Mouse (Mus musculus) gastrocnemius, postnatal 14 days (tissue): ENCODE measurements around the gene Gm20388. TPM values are rescaled to one million over a fixed set of nuclear protein-coding genes. Genes with fewer than 3 reads are reported as not detected.

Source experiments
- DNase-seq: peaks from one replicate; pipeline ENCODE4 v3.0.0; 2021; ENCODE audit warnings: mixed read lengths
- intact Hi-C: fragments of 180-260 bp; cut with DNase I; formaldehyde crosslinking; loops from one replicate; pipeline ENCODE4 v1.15.1; 2025; ENCODE audit warnings: low total_unique reads
- total RNA-seq, 2 experiments: library from RNA; stranded (reverse); gene quantifications; 2 replicates each; pipeline ENCODE4 v1.2.3; 2021

Gene Gm20388
- total RNA-seq, 2 experiments from 2014 or later = 5.6 to 6.0 TPM

DNA sequence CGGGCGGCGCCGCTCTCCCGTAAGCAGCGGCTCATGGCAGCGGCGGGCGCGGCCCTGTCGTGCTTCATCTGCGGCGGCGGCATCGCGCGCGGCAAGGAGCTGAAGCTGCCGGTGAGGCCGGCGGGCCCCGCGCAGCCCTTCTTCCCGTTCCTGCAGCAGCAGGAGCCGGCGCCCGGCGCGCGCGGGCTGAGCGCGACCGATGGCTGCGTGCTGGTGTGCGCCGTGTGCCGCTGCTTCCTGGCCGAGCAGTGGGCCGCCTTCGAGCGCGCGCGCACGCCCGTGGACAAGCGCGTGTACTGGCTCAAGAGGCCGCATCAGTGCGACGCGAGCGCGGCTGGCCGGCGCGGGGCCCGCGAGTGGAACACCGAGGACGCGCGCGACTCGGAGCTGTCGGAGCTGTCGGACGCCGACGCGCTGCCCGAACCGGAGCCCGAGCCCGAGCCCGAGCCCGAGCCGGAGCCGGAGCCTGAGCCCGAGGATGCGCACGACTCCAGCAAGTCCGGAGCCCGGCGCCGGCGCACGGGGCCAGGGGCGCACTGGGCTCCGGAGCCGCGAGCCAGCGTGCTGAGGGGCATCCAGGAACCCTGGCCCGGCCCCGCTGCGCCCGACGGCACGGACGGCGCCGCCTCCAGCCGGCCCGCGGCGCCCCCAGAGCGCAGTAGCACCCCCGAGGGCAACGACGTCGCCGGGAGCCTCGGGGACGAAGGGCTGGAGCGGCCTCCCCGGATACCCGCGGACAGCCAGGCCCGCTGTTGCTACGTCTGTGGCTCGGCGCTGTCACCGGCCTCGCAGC lies 318.3 kb downstream of the Gm20388 start:
- DNase-seq = no peak
- intact Hi-C loops = no loop called here

DNA sequence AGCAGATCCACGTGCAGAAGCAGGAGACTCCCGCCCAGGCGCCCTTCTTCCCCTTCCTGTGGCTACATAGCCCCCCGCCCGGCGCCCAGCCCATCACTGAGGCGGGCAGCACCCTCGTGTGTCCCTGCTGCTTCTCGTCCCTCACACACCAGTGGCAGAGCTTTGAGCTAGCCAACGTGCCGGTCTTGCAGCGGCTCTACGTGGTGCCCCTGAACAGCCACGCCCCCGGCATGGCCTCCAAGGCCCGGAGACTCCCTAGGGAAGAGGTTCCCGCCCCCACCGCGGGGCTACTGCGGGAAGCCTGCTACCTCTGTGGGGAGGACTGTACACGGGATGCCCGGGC lies 318.9 kb downstream of the Gm20388 start:
- intact Hi-C loops = no loop called here
- no peak for DNase-seq

DNA sequence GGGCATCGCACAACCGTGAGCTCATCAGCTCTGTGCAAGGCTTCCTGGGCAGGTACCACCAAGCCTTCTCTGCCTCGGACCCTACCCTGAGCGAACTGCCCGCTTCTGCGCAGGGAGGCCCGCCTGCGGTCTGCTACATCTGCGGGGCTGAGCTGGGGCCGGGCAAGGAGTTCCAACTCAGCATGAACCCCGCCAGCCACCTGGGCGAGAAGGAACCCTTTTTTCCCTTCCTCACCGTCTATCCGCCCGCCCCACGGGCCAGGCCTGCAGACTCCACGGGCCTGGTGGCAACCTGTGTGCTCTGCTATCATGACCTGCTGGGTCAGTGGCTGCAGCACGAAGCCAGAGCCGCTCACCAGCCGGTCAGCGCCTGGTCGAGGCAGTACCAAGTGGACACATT lies 319.4 kb downstream of the Gm20388 start:
- intact Hi-C loops = no loop called here

DNA sequence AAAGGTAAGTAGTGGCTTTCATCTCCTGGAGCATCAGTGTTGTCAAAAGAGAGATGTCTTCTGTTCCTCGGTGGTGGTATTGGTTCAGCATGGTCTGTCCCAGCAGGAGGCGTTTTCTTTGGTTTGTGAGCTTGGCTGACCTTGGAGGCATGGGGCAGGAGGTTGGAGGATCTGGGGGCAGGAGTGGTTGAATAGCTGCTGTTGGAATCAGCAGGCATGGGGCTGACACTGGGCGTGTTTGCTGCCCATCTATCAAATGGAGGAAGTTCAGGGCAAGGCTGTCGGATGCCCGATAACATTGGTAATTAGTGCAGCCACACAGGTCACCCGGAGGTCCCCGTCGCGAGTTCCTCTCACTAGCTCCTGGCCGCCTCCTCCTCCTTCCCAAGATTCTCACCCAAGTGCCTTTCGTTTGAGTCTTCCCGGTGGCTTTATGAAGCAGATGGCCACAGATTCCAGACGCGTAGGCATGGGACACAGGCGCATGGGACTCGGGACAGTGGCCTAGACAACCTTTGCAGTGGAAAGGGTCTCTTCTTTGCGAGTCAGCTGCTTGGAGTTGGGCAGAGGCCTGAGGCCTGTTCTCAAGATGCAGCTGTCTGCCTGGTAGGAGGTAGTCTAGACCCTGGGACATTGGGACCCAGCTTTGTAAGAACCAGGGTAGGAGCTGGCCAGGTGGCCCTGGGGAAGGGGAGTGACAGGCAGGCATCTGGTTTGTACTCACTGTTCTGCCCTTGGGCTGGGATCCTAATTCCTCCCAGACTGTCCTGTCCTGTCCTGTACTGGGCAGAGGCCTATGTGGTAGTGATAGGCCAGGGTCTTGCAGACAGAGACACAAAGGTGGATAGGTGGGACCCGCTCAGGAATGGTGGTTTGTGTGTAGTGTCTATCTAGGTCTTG lies 320.3 kb downstream of the Gm20388 start:
- DNase-seq = no peak
- intact Hi-C loops = no loop called here

More for the DNA sequence above, 319.4 kb downstream of the Gm20388 start:
- DNase-seq = no peak

DNA sequence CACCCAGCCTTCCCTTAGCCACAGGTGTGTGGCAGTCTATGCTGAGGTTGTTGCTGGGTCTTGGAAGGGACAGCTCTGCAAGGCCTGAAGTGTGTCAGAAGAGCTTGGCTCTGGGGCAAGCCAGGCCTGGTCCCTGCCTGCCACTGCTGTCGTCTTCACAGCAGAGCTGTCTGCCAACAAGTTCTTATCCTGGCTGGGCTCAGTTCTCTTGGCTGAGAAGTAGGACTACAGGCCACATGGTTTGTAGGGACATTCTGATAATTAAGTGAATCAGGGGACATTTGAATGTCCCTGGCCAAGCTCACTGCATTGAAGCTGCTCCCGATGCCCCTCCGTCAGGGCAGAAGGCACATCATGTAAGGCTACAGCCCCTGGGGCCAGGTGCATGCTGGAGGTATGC lies 321.2 kb downstream of the Gm20388 start:
- intact Hi-C loops = no loop called here

DNA sequence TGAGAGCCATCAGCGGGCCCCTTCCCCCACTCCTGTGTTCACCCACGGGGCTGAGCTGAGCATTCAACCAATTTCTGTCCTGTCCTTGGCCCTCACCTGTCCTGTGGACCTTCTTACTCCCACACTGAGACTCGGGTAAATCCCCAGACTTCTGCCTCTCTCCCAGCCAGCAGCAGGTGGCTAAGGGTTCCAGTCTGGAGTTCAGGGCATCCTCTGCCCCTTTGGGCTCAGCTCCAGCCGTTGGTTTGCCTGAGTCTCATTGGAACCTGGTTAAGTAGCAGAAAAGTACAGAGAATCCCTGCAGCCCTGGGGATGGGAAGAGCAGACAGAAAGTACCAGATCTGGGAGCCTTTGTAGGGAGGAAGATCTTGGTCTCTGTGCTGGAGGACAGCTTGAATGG lies 321.8 kb downstream of the Gm20388 start:
- intact Hi-C loops = no loop called here
- DNase-seq = no peak

More for the DNA sequence above, 321.2 kb downstream of the Gm20388 start:
- DNase-seq = no peak

DNA sequence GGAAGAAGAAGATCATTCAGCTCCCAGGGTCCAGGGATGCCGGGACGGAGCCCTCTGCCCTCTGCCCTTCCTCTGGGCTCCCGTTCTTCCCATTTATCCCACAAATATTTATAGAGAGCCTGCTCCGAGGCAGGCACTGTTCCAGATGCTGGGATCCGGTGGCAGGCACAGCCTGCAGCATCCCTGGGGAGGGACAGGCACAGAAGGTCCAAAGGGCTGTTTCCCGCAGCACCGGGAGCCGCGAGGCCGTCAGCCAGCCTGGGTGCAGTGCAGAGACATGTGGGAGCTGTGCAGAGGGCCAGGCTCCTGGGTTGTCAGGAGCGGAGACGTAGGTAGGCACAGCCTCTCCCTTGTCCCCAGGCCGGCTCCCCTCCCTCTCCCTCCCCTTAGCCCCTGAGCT lies 322.3 kb downstream of the Gm20388 start:
- intact Hi-C loops = no loop called here
- DNase-seq = no peak

DNA sequence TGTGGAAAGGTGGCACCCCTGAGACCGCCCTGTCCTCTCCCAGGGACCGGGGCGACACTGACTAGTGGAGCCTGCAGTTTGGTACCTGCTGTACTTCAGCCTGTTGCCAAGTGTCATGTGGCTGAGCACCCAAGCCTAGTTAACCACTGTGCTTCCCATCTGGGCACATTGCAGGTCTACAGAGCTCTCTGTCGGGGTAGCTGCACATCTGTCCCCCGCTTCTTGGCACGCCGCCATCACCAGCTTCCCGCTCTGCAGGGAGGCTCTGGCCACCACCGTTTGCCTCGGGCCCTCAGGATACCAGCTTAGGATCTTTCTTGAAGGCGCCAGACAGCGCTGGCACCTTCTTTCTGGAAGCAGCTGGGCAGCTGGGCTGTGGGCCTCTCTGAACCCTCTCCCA lies 323.8 kb downstream of the Gm20388 start:
- intact Hi-C loops = no loop called here
- DNase-seq = no peak

DNA sequence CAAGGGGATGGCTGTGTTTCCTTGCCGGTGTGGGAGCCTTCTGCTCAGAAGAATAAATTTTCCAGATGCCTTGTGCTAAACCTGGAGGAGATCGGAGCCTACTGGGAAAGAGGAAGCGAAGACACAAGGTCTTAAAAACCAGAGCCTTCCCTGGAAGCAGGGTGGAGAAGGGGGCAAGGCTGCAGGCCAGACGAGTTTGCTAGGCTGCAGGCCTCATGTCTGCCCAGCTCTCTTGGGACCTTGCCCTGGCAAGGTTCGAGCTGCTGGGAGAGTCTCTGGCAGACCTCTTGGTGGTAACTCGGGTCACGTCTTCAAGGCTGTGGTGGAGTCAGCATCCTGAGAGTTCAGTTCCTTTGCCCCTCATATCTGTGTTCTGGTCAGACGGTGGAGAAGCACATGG lies 324.2 kb downstream of the Gm20388 start:
- no peak for DNase-seq
- intact Hi-C loops = no loop called here

DNA sequence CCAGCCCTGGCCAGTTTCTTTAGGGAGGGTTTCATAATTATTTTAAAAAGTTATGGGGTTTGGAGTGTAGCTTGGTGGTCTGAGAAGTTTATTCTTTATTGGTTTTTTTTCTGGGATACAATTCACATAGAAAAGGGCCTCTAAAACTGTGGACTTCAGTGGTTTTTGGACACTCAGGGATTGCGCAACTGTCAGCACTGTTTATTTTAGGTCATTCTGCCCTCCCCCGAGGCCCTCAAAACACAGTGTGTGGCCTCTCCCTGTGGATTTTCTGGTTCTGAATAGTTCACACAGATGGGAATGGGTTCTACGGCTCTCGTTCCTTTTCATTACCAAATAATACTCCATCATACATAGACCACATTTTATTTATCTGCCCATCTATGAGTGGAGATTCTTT lies 332.6 kb downstream of the Gm20388 start:
- intact Hi-C loops = no loop called here
- no peak for DNase-seq

DNA sequence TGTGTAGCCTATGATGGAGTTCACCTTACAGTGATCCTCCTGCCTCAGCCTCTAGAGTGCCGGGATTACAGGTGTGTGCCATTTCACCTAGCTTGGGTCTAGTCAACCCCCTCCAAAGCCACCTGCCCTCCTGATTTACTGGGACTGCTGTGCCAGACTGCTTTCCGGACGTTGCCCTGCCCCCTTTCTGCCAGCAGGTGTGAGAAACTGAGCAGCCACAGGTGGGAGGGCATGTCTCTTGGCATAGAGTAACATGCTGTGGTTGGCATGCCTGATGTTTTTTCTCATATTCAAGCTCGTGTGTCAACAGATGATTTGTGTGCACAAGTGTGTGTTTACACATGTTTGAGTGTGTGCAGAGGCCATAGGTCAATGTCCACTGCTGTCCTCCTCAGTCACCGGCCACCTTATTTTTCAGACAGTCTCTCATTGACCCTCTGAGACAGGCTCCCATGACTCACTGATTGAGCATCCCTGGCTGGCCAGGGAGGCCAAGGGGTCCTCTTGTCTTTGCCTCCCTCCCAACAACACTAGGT lies 333.3 kb downstream of the Gm20388 start:
- no peak for DNase-seq
- intact Hi-C loops = no loop called here

DNA sequence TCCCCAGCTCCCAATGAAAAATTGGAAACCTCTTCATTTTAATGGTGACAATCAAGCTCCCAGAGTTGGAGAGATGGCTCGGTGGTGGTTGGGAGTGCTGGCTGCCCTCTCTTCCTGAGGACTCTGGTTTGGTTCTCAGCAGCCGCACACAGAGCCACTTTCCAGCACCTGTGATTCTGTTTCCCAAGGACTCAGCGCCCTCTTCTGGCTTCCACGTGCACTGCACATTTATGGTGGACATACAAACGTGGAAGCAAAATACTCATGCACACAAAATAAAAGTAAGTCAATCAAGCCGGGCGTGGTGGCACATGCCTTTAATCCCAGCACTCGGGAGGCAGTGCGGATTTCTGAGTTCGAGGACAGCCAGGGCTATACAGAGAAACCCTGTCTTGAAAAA lies 333.9 kb downstream of the Gm20388 start:
- no peak for DNase-seq
- intact Hi-C loops = no loop called here

DNA sequence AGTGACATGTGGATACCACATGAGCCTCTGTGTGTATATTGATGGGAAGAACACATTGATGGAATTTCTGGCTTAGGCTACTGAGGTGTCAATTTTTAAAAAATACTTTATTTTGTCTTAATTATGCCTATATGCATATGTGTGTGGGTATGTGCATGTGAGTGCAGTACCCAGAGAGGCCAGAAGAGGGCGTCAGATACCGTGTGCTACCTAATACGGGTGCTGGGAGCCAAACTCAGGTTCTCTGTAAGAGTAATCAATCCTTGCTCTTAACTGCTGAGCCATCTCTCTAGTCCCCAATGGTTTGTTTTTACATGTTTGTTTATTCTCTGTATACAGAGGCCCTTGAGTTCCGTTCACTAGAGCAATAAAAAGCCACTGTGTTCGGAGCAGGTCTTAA lies 337.0 kb downstream of the Gm20388 start:
- DNase-seq = no peak
- intact Hi-C loops = no loop called here

DNA sequence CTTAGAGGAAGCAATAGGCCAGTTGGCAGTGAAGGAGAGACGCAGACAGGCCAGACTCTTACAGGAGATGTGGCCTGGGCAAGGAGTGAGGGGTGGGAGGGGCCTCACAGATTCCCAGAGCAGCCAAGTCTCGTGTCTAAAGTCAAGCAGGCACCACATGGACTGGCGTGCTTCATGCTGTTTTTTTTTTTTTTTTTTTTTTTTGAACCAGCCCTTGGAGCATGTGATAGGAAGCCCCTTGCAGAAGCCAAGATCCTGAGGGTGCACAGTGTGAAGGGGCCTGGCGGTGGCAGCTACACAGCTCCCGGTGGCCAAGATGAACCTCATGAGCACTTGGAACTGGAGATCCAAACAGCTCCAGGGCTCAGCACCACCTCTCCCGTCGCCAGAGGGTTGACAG lies 337.4 kb downstream of the Gm20388 start:
- DNase-seq = no peak
- intact Hi-C loops = no loop called here

DNA sequence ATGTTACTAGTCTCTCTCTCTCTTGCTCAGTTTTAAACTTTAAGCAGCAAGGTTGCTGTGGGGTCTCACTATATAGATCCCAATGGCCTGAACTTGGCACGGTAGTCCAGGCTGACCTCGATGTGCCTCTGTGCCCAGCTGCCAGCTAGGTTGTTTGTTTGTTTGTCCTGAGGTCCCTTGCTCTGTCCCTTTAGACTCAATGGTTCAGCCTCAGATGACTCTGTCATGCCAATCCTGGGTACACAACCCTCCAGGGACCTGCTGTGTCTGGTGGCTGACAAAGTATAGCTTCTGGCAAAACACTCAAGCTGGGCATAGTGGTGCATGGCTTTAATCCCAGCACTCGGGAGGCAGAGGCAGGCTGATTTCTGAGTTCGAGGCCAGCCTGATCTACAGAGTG lies 337.8 kb downstream of the Gm20388 start:
- intact Hi-C loops = no loop called here
- no peak for DNase-seq

DNA sequence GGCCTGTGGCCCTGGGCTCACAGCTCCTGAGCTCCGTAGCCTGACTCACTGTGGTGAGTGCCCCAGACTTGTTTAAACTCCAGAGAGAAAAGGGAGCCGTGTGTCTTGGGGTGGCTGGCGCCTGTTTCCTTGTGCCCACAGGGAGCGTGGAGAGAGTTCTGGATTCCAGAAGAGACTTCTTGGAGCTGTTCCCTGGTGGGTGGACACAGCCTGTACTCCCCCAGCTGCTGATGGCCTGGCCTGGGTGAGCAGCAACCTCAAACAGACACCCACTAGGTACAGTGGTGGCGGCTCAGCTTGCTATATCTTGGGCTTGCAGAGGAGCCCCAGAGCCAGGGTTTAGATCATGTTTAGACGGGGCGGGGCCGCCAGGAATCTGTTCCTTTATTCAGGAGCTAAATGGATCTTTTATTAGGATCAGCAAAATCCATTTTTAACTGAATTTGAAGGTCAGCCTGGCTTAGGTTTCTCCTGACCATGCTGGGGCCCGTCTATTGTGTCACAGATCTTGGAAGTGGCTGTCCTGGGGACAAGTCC lies 339.2 kb downstream of the Gm20388 start:
- peak; percentile 61 for DNase-seq
- intact Hi-C loops = no loop called here

DNA sequence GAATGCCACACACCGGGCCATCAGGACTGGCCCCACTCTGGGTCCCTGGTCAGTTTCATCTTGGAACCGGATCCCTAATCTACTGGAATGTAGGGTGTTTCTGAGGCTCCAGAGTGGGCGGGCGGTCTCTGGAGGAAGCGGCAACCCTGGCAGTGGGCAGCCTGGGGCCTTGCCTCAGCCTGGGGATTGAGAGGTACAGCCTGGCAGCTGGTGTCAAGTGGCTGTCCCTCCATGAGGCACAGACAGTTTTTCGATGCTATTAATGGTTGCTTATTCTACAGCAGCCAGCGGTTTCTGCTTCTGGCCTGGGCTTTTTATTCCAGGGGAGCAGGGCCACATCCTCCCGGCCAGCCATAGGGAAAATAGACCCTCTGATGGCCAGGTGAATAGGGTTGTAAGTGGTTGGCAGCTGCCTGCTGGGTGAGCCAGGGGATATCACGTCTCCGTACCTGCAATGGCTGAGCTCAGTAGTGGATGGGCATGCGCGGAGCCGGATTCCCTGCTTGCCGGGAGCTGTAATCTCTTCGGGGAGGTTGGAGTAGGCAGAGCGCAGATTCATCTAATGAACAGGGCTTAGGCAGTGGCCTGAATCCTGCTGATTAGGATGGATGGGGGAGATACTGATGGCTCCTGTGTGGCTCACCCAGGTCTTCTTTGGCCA lies 340.2 kb downstream of the Gm20388 start:
- intact Hi-C loops = no loop called here
- DNase-seq = no peak

DNA sequence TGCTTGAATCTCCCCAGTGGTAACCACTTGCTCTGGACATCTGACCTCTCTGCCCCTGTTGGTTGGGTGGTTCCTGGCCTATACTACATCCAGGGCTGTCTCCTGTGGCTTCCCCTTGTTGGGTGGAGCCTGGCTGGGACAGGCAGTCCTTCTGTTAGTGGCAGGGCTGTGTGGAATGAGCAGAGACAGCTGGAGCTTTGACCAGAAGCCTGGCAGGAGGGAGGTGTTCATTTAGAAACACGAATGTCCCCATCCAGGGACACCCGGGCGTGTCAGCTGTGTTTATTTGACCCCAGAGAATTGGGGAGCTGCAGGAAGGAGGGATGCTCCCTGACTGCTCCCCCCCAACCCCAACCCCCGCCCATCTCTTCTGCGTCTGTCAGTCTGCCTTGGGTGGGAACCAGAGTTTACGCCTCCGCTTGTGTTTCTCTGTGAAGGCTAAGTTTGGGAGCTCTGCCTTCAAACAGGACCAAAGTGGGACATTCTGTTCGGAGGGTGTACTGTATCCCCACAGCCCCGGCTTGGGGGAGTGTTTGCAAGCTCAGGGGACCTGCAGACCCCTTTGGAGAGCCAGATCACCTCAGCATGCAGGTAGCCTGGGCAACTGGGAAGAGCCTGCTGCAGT lies 340.9 kb downstream of the Gm20388 start:
- intact Hi-C loops = no loop called here
- peak; percentile 67 for DNase-seq

DNA sequence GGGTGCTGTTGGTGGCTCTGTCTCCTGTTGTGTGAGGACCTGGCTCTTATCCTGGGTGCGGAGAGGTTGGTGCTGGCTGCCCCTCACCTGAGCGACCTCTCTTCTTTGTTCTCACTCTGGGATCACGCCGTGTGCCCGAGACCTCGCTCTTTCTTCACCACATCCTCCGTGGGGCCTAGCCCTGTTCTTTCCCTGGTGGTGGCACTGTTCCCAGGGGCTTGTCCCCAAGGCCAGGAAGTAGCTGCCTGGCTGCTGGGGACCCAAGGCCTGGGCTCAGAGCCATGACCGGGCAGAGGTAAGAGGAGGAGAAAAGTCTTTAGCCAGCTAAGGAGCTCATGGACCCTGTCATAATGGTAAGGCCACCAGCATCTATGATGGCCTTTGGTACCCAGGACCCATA lies 343.0 kb downstream of the Gm20388 start:
- no peak for DNase-seq
- intact Hi-C loops = no loop called here
